In the genomic region with DNA sequence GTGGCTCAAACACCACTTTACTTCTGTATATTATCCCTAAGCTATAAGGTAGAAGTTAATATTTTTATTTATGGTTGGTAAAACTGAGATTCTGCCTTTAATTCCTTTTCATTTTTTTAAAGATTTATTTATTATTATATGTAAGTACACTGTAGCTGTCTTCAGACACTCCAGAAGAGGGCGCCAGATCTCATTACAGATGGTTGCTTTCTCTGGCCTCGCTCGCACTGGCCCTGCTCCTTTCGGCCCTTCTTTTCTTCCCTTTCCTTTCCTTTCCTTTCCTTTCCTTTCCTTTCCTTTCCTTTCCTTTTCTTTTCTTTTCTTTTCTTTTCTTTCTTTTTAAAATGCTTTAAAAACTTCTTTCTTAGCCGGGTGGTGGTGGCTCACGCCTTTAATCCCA, we compare ENCODE assay signal across 7 mouse cellular contexts. TPM values are rescaled to one million over a fixed set of nuclear protein-coding genes. Genes with fewer than 3 reads are reported as not detected.
DNase-seq lines count a peak whose midpoint lies in the region; ATAC-seq and TF ChIP-seq lines count a peak whose summit lies in the region.
"Not testable (repeated sequence)": the region's sequence is repeated elsewhere in the genome, so short reads cannot be mapped to it uniquely, and the experiment has no call there.

No protein-coding gene starts in this region.

- DNase-seq in CD4-positive, CD25-positive, alpha-beta regulatory T cell, adult 2 months (ENCODE audit: low read depth, low spot score) = peak; percentile 9
- peak; percentile 14 for DNase-seq in R1 (ENCODE audit: low read depth, low spot score)
- DNase-seq in hindbrain, postnatal 0 days (ENCODE audit: low spot score); left cerebral cortex, adult 2 months (ENCODE audit: extremely low spot score in 1 of 2, low spot score in 2 of 2); liver, postnatal 0 days; midbrain, postnatal 0 days (ENCODE audit: low spot score): not testable (repeated sequence)

- peaks cover 52% of the 10 kb centered on the region for H3K36me3 ChIP-seq in hindbrain, postnatal 0 days (ENCODE audit: insufficient read depth, low read length)
- peaks cover 76% of the 10 kb centered on the region for H3K36me3 ChIP-seq in liver, postnatal 0 days (replicated peaks; ENCODE audit: insufficient read depth, low read length)
- H3K36me3 ChIP-seq in midbrain, postnatal 0 days (ENCODE audit: insufficient read depth, low read length) = peaks cover 38% of the 10 kb centered on the region

- intact Hi-C loops in left cerebral cortex, adult 2 months (cut with DNase I) = not testable (repeated sequence)

- not testable (repeated sequence) for H3K27me3 ChIP-seq in hindbrain, postnatal 0 days (ENCODE audit: insufficient read depth, low read length); liver, postnatal 0 days (ENCODE audit: insufficient read depth, low read length); midbrain, postnatal 0 days (ENCODE audit: insufficient read depth, low read length)

- TF ChIP-seq EP300 in liver, postnatal 0 days (IDR thresholded peaks at IDR 0.05; ENCODE audit: low read depth) = not testable (repeated sequence)

- H3K4me3 ChIP-seq in hindbrain, postnatal 0 days (ENCODE audit: low read length); left cerebral cortex, adult 2 months; liver, postnatal 0 days (ENCODE audit: low read depth, low read length); midbrain, postnatal 0 days (ENCODE audit: low read depth, low read length): not testable (repeated sequence)

- not testable (repeated sequence) for H3K9me3 ChIP-seq in hindbrain, postnatal 0 days (ENCODE audit: low read length); liver, postnatal 0 days (ENCODE audit: low read length); midbrain, postnatal 0 days (ENCODE audit: low read length)

- not testable (repeated sequence) for H3K27ac ChIP-seq in hindbrain, postnatal 0 days; left cerebral cortex, adult 2 months; liver, postnatal 0 days (ENCODE audit: low read depth); midbrain, postnatal 0 days (ENCODE audit: low read depth, low read length)

- WGBS in hindbrain, postnatal 0 days = 88% methylated on average over 6 of the region's 6 CpGs
- WGBS in liver, postnatal 0 days (ENCODE audit: insufficient replicate concordance) = 74% methylated on average over 6 of the region's 6 CpGs
- WGBS in midbrain, postnatal 0 days = 71% methylated on average over 6 of the region's 6 CpGs

- TF ChIP-seq CTCF in hindbrain, postnatal 0 days (IDR thresholded peaks at IDR 0.05; ENCODE audit: low read depth) = peak; percentile 34; the same call in 1 of the 2 replicates
- peak; percentile 64 for TF ChIP-seq CTCF in left cerebral cortex, adult 2 months (IDR thresholded peaks at IDR 0.05)
- peak; percentile 42 for TF ChIP-seq CTCF in liver, postnatal 0 days (IDR thresholded peaks at IDR 0.05; ENCODE audit: low read depth)
- TF ChIP-seq CTCF in midbrain, postnatal 0 days (IDR thresholded peaks at IDR 0.05) = peak; percentile 37; the same call in 1 of the 2 replicates

- 0 out of 2 replicates have a peak, but pooled peaks have one; percentile 68 for ATAC-seq in erythroblast, adult 5-6 weeks (replicated peaks; ENCODE audit: low FRiP score, poor library complexity, severe bottlenecking)
- not testable (repeated sequence) for ATAC-seq in hindbrain, postnatal 0 days; liver, postnatal 0 days; midbrain, postnatal 0 days (ENCODE audit: low FRiP score)

- H3K4me1 ChIP-seq in hindbrain, postnatal 0 days (ENCODE audit: insufficient read depth, low read length); liver, postnatal 0 days (ENCODE audit: insufficient read depth); midbrain, postnatal 0 days (ENCODE audit: insufficient read depth, low read length): not testable (repeated sequence)

- not testable (repeated sequence) for H3K4me2 ChIP-seq in hindbrain, postnatal 0 days (ENCODE audit: low read depth, low read length); liver, postnatal 0 days (ENCODE audit: low read depth, low read length); midbrain, postnatal 0 days (ENCODE audit: low read depth, low read length, poor library complexity, severe bottlenecking)

- not testable (repeated sequence) for H3K9ac ChIP-seq in hindbrain, postnatal 0 days (replicated peaks; ENCODE audit: low read length); liver, postnatal 0 days (replicated peaks); midbrain, postnatal 0 days (replicated peaks; ENCODE audit: low read length, poor library complexity, severe bottlenecking)

RNA-seq across cellular contexts. Expression of gene Kdm5c, which starts 10.3 kb away (rescaled TPM):
- total RNA-seq in erythroblast, adult 5-6 weeks (2015; ENCODE audit: low replicate concordance) = 75.7 and 79.0 TPM in 2 replicates
- total RNA-seq in erythroblast, adult 5-6 weeks (2017; ENCODE audit: low replicate concordance) = 125 and 143 TPM in 2 replicates
- 54.5 and 55.6 TPM in 2 replicates for total RNA-seq in hindbrain, postnatal 0 days (2014; rRNA removed)
- 17.4 and 24.5 TPM in 2 replicates for polyA plus RNA-seq in hindbrain, postnatal 0 days (2015; fragmentation: Nextera tagmentation; extraction: Ambion mirVana)
- 10 to 100 TPM; 52.9 to 64.1 TPM for total RNA-seq in left cerebral cortex, adult 2 months (2021)
- 7.2 and 9.8 TPM in 2 replicates for polyA plus RNA-seq in liver, postnatal 0 days (2015; fragmentation: Nextera tagmentation; extraction: Ambion mirVana)
- 54.4 and 58.3 TPM in 2 replicates for total RNA-seq in midbrain, postnatal 0 days (2014; rRNA removed)
- 17.6 and 26.0 TPM in 2 replicates for polyA plus RNA-seq in midbrain, postnatal 0 days (2015; fragmentation: Nextera tagmentation; extraction: Ambion mirVana)
